Mouse (Mus musculus) olfactory bulb, adult 2 months (tissue): ENCODE measurements at regions not wholly inside any gene's neighbourhood (a gene's known extent, or its start where the extent isn't known, plus 50 kb on each side); places are given as distances from the start of the nearest gene placed in this dataset.

Experiments
- H3K27ac ChIP-seq: fragments of 200-500 bp; 2 replicates; pipeline ENCODE4 v1.5.1; 2012; ENCODE audit warnings: low read depth, low read length; ENCODE audit not compliant: insufficient read depth
- H3K4me1 ChIP-seq: fragments of 200-500 bp; 2 replicates; pipeline ENCODE4 v1.6.1; 2012; ENCODE audit warnings: low read length; ENCODE audit not compliant: control insufficient read depth, insufficient read depth
- H3K4me3 ChIP-seq: fragments of 200-500 bp; 2 replicates; pipeline ENCODE4 v1.5.1; 2012; ENCODE audit warnings: mild to moderate bottlenecking, low read depth, low read length, moderate library complexity; ENCODE audit not compliant: insufficient read depth
- CTCF ChIP-seq: fragments of 200-500 bp; IDR thresholded peaks from 2 replicates; pipeline ENCODE4 v1.5.1; 2012; ENCODE audit warnings: low read depth, mild to moderate bottlenecking, low read length, moderate library complexity; ENCODE audit not compliant: insufficient read depth
- POLR2A ChIP-seq: fragments of 200-500 bp; IDR thresholded peaks from 2 replicates; pipeline ENCODE4 v1.6.1; 2012; ENCODE audit warnings: mild to moderate bottlenecking, low read depth, low read length, moderate library complexity; ENCODE audit not compliant: insufficient read depth
- WGBS: fragments of 180-500 bp; shearing (Covaris S2); methylation state at CpG from one replicate; pipeline ENCODE4 v1.1.7; 2018; 5-methylcytosine and 5-hydroxymethylcytosine counted together

DNA sequence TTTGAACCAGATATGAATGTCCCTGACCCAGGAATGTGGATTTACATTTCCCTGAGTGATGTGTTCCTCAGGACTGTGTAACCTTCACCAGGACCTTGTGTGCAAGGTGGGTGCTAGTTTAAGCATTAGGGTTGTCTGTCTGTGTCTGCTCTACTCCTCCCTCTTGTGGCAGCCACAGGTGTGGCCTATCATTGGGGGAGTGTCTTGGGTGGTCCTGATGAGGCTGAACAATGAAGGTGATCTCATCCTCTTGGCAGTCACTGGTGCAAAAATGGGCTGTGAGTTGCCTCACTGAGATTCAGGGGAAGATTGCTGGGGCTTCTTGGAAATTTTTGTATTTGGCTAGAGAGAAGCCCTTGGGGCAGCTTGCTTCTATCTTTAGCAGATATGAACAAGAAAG is 179.4 kb upstream of the Ube2e1 start:
- H3K27ac ChIP-seq: no peak overlapping the region
- TF ChIP-seq CTCF (no peak), POLR2A (no peak)
- no peak overlapping the region for H3K4me3 ChIP-seq
- peaks cover 6% of the 10 kb centered on the region for H3K4me1 ChIP-seq

DNA sequence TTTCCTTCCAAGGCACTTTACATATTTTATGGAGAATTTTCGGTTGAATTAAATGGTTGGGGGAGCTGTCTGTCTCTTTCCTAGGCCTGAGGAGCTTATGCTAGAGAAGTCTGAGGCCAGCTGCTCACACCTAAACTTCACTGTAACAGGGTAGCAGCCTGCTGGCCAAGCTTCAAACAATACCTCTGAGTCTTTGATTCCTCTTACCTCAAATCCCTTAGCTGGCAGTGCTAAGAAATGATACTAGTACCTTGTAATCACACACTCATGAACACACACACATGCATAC is 176.6 kb upstream of the Ube2e1 start:
- no peak overlapping the region for H3K4me3 ChIP-seq
- WGBS: 34% methylated on average over 1 of the region's 1 CpGs
- H3K27ac ChIP-seq: no peak overlapping the region
- TF ChIP-seq POLR2A (no peak), CTCF (no peak)
- peaks cover 6% of the 10 kb centered on the region for H3K4me1 ChIP-seq

DNA sequence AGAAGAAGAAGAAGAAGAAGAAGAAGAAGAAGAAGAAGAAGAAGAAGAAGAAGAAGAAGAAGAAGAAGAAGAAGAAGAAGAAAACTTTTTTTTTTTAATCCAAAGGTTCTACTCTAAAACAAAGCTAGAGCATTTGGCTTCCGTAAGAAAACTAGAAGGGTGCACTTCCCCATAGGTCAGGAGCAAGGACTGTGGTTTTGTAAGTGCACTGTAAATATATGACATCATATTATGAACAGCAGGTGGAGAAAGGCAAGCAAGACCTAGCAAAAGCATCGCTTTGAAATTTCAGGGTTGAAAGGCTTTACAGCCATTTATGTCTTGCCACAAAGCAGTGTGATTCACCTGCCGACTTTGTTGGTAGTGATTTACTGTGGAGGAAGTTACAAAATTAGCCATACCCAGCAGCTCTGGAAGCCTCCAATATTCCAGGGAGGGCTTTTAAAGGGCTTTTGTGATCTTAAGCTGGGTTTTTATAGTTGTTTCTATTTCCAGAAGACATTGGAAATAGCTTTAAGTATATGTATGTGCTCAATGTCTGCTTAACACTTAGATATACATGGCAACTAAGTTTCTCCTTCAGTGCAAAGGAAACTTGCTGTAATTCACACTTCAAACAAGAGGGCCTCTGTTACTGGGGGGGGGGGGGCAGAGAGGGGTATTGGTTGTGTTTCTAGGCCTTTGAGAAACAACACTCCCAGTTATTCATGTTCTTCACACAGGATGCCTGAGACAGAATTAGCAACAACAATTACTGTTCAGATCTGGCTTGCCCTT is 176.1 kb upstream of the Ube2e1 start:
- Histone ChIP-seq H3K4me1 (peaks cover 6% of the 10 kb centered on the region), H3K27ac (no peak overlapping the region), H3K4me3 (no peak overlapping the region)
- no peak for TF ChIP-seq CTCF
- no peak for TF ChIP-seq POLR2A
- 36% methylated on average over 3 of the region's 3 CpGs for WGBS

DNA sequence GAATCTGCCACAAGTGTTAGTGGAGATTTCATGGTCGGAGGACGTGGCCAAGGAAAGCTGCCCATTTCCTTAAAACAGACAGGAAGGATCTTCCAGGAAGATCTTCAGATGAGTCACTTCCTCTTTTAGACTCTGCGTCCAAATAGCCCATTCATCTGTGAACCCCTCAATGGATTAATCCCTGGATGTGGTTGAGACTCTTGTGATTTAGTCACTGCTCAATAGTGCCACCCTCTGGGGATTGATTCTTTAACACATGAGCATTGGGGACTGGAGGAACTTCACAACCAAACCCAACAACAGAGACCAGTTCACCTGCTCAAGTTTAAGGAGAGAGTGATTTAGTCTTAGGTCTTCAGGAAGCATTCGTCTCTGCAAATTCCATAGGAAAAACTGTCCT is 174.5 kb upstream of the Ube2e1 start:
- Histone ChIP-seq H3K4me1 (peaks cover 6% of the 10 kb centered on the region), H3K4me3 (no peak overlapping the region), H3K27ac (no peak overlapping the region)
- no peak for TF ChIP-seq POLR2A
- no peak for TF ChIP-seq CTCF
- 69% methylated on average over 4 of the region's 4 CpGs for WGBS

DNA sequence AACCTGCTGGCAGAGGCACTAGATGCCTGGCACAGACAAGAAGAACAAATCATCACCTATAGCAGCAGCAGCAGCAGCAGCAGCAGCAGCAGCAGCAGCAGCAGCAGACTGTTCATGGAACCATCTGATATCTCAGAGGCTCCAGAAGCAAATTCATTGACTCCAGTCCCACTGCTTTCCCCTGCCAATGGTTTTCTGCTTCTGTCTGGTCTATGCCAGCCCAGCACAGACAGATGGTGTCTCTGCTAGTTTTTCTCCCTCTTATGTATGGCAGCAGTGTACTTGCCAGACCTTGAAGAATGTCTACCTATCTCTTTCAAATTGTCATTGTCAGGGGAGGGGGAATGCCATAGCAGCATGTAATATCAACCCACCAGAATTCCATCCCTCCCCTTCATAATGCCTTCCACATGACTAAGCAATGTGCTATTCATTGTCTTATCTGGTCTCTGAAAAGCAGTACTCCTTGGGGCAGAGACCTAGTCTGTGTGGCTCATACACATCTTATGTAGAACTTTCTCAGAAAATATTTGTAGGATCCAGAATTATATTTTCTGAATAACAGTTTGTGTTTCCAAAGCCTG is 168.7 kb upstream of the Ube2e1 start:
- Histone ChIP-seq H3K4me1 (no peaks in the 10 kb centered on the region), H3K4me3 (no peak overlapping the region), H3K27ac (no peak overlapping the region)
- TF ChIP-seq CTCF: no peak
- no peak for TF ChIP-seq POLR2A

DNA sequence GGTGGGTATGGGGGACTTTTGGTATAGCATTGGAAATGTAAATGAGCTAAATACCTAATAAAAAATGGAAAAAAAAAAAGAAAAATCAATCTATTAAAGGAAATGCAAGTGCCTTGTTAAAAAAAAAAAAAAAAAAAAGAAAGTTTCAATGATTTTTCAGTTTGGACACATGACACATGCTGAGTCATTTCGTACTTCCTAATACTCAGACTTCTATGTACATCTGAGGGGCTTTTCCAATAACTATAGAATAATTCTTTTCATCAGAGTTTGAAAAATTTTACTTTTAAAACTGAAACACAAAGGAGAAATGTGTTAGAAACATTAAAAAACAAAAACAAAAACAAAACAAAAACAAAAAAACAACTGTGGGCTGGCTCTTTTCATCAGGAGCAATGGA is 162.4 kb upstream of the Ube2e1 start:
- H3K27ac ChIP-seq: no peak overlapping the region
- no peak overlapping the region for H3K4me3 ChIP-seq
- no peaks in the 10 kb centered on the region for H3K4me1 ChIP-seq
- TF ChIP-seq CTCF: no peak
- TF ChIP-seq POLR2A: no peak
- WGBS: 97% methylated on average over 1 of the region's 1 CpGs

- TF ChIP-seq POLR2A (no peak), CTCF (no peak)
- Histone ChIP-seq H3K4me1 (peaks cover 4% of the 10 kb centered on the region; the same call in 1 of the 2 replicates), H3K4me3 (no peak overlapping the region), H3K27ac (no peak overlapping the region)
- WGBS: 32% methylated on average over 4 of the region's 4 CpGs
These were observed 154.6 kb upstream of the Ube2e1 start for GRCm38 (mm10) chr14:18486132-18486800.

- peaks cover 4% of the 10 kb centered on the region; the same call in 1 of the 2 replicates for H3K4me1 ChIP-seq
- H3K4me3 ChIP-seq: no peak overlapping the region
- H3K27ac ChIP-seq: no peak overlapping the region
- TF ChIP-seq CTCF (no peak), POLR2A (no peak)
These were observed 153.9 kb upstream of the Ube2e1 start for GRCm38 (mm10) chr14:18485526-18485925.

- no peak overlapping the region for H3K4me3 ChIP-seq
These were observed 145.2 kb upstream of the Ube2e1 start for GRCm38 (mm10) chr14:18476795-18477320.

More at GRCm38 (mm10) chr14:18476795-18477320, 145.2 kb upstream of the Ube2e1 start:
- H3K4me1 ChIP-seq: peaks cover 3% of the 10 kb centered on the region; the same call in 1 of the 2 replicates
- WGBS: 42% methylated on average over 3 of the region's 3 CpGs
- TF ChIP-seq CTCF (no peak), POLR2A (no peak)
- no peak overlapping the region for H3K27ac ChIP-seq
